In genomic region chr11:21180650-21181049, GRCm38 (mm10) we compare ENCODE assay signal across 13 mouse cellular contexts.
DNase-seq lines count a peak whose midpoint lies in the region.
"Had no signal": no experiment of that assay in that cellular context is flagged by ENCODE, and none has a peak within 500 bp of the region (broad histone marks: within the 10 kb centered on the region; RNA-seq: fewer than 3 reads in every experiment).

No protein-coding gene starts in this region.

- peak; percentile 26 for DNase-seq in lung, postnatal 25 days (ENCODE audit: low spot score)
- DNase-seq in lung, adult 18-20 months, result no peak
- DNase-seq in c-Kit-positive CD71-negative TER-119-negative erythroid progenitor cells, embryonic 14.5 days (ENCODE audit: low read depth), result peak; percentile 24
- peak; percentile 63 to 70 for DNase-seq in natural killer cell, adult 2 months (ENCODE audit: low spot score in 2 of 2)
- DNase-seq in thymus, postnatal 36 days, result peak; percentile 60 to 77
- DNase-seq in urinary bladder, adult 18-20 months (ENCODE audit: low spot score in 2 of 2), result no peak
- DNase-seq in urinary bladder, postnatal 10 days (ENCODE audit: low spot score), result no peak
- DNase-seq in adrenal gland, adult (ENCODE audit: inconsistent age in 2 of 2, low spot score in 1 of 2), result no peak
- DNase-seq: cerebellum, adult 8-10 months; heart, postnatal 14 days; kidney, postnatal 36 days; lung, postnatal 4 days; right cerebral cortex, adult 18-20 months had no signal

Comparison
In these comparisons a context has a peak if more than half of its experiments do, and no peak if none do; other contexts are left out.
1. DNase-seq: peak in lung, postnatal 25 days (single experiment), c-Kit-positive CD71-negative TER-119-negative erythroid progenitor cells, embryonic 14.5 days (single experiment), natural killer cell, adult 2 months (2 of 2) and thymus, postnatal 36 days (2 of 2); none in lung, adult 18-20 months (0 of 2), urinary bladder, adult 18-20 months (0 of 2), urinary bladder, postnatal 10 days (single experiment) and adrenal gland, adult (0 of 2).